Mouse (Mus musculus) brain, embryonic 14.5 days (tissue): ENCODE results near the gene Cebpa.

Source experiments
- CTCF ChIP-seq: fragments of 200-500 bp; IDR thresholded peaks from 2 replicates; pipeline ENCODE4 v1.5.1; 2012; ENCODE audit warnings: inconsistent platforms, mild to moderate bottlenecking, moderate library complexity, borderline replicate concordance; ENCODE audit not compliant: insufficient read depth, insufficient read length; ENCODE audit errors: extremely low read depth
- POLR2A ChIP-seq: fragments of 200-500 bp; IDR thresholded peaks from 2 replicates; pipeline ENCODE4 v1.6.1; 2012; ENCODE audit warnings: mild to moderate bottlenecking, inconsistent platforms, borderline replicate concordance; ENCODE audit not compliant: poor library complexity, insufficient read depth, insufficient read length, severe bottlenecking; ENCODE audit errors: extremely low read depth

DNA sequence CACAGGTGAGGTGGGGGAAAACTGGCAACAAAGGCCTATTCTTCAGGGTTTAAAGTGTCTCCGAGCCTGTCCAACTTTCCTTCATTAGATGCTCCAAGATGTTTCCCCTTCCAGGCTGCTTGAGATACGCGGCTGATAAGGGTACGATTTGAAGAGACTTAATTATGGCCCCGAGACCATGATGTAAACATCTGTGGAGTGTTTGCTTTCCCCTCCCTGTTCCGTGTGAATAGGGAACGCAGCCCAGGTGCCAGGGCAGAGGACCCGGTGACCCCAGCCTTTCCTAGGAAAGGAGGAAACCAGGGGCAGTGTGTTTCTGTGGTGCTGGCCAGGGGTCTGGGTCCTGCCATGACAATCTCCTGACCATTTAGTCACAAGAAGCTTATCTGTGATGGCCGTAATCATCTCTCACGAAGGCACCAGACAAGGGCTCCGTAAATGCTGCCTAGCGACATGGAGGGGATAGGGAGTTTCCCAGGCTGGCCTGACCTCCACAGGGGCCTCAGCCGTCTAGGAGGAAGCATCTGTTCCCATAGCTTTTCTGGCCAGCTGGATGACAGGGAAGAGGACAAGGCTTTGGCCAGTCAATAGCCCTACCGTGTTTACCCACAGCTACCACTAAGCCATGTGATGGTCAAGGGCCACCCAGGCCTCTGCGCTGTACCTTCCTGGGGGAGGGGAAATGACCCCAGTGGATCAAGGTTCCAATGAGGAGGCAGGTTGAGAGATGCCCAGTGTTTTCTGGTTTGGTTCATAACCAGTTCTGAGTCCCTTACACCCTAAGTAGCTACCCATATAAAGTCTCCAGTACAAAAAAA, 30.7 kb downstream of the Cebpa start:
- TF ChIP-seq CTCF (no peak), POLR2A (no peak)
